Mouse (Mus musculus): ENCODE results near the gene Zfp354c. TPM values are rescaled to one million over a fixed set of nuclear protein-coding genes. Genes with fewer than 3 reads are reported as not detected.

Zfp354c gene
- 16.9 and 20.4 TPM in 2 replicates for polyA plus RNA-seq (2014; fragmentation: Nextera tagmentation; extraction: Ambion mirVana)

DNA sequence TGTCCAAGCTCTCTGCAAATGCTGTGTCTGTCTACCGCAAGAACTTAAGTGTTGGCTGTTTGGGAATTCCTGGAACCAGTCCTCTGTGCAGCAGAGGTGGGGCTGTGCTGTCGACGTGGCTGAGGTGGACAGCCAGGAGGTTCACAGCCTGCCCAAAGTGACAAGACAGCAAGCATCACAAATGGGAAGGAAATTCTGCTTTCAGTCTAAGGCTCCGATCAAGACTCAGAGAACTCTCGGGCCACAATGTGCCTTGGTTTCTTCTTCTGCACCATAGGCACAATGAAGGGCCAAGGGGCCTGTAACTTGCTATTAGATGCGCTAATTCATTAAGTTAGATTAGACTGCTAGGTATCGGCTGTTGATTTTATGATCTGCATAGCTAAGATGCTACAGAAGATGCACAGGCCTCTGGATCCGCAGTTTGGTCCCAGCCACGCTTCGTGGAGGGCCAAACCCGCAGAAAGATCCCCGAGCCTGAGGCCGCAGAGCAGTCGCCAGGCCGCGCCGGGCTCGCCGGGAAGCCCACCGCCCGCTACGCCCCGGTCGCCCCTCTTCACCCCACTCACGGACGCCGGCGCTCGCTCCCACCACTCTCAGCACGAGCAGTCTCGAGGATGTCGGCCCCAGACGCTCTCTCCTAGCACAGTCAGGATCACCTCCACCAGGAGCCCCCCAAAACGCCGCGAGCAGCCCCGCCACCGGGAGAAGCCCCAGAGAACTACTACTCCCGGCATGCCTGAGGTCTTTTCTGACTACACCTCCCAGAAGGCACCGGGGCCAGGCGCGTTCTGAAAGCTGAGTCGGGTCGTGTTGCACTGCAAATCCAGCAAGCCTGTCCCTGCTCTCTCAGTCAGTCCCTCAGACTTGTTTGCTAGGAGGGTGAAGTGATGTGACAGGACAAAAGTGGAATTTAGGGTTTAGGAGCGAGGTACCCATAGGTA is at the start of gene Zfp354c:
TSS of gene Zfp354c (minus strand) at position 715 of the 944 bp plus-strand sequence.
- Histone ChIP-seq H3K36me3 (ENCODE audit: control insufficient read depth, insufficient read depth, low read length) (peaks cover 19% of the 10 kb centered on the region), H3K9me3 (replicated peaks; ENCODE audit: control insufficient read depth, low read length) (no peaks in the 10 kb centered on the region), H3K4me1 (ENCODE audit: control insufficient read depth, insufficient read depth, low read length) (peaks cover 4% of the 10 kb centered on the region; the same call in 1 of the 2 replicates), H3K27me3 (ENCODE audit: control insufficient read depth, insufficient read depth, low read length) (no peaks in the 10 kb centered on the region), H3K4me2 (peak within 1 kb of the TSS; percentile 79), H3K4me3 (ENCODE audit: low read depth, low read length) (peak within 1 kb of the TSS; percentile 92), H3K27ac (ENCODE audit: low read depth, low read length) (no peak within 1 kb of the TSS), H3K9ac (ENCODE audit: low read depth, low read length) (peak within 1 kb of the TSS; percentile 95)
- peak; percentile 89 for ATAC-seq (replicated peaks; ENCODE audit: insufficient number of reproducible peaks, low FRiP score, low TSS enrichment)
- 2% methylated on average over 45 of the region's 45 CpGs for WGBS (ENCODE audit: insufficient replicate concordance)

DNA sequence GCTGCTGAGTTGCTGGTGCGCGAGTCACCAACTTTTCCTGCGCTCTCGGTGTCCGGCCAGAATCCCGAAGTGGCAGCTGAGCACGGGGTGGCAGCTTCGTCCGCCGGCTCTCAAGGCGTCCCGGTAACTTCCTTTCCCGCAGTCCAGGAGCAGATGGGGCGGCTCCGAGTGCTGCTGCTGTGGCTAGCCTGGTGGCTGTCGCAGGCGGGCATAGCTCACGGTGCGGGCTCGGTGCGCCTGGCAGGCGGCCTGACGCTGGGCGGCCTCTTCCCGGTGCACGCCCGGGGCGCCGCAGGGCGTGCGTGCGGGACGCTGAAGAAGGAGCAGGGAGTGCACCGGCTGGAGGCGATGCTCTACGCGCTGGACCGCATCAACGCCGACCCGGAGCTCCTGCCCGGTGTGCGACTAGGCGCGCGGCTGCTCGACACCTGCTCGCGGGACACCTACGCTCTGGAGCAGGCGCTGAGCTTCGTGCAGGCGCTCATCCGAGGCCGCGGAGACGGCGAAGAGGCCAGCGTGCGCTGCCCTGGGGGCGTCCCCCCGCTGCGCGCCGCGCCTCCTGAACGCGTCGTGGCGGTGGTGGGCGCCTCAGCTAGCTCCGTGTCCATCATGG is 23.6 kb upstream of the Zfp354c start:
- Histone ChIP-seq H3K36me3 (ENCODE audit: control insufficient read depth, insufficient read depth, low read length) (no peaks in the 10 kb centered on the region), H3K4me3 (ENCODE audit: low read depth, low read length) (peak overlapping the region; percentile 53), H3K27ac (ENCODE audit: low read depth, low read length) (no peak overlapping the region), H3K4me2 (peak overlapping the region; percentile 94), H3K4me1 (ENCODE audit: control insufficient read depth, insufficient read depth, low read length) (peaks cover 8% of the 10 kb centered on the region), H3K9me3 (replicated peaks; ENCODE audit: control insufficient read depth, low read length) (peaks cover 3% of the 10 kb centered on the region; the same call in 1 of the 2 replicates), H3K27me3 (ENCODE audit: control insufficient read depth, insufficient read depth, low read length) (peaks cover 52% of the 10 kb centered on the region), H3K9ac (ENCODE audit: low read depth, low read length) (0 out of 2 replicates have a peak overlapping the region, but pooled peaks have one; percentile 28)
- ATAC-seq (replicated peaks; ENCODE audit: insufficient number of reproducible peaks, low FRiP score, low TSS enrichment), result no peak
- under 1% methylated on average over 68 of the region's 72 CpGs for WGBS (ENCODE audit: insufficient replicate concordance)

DNA sequence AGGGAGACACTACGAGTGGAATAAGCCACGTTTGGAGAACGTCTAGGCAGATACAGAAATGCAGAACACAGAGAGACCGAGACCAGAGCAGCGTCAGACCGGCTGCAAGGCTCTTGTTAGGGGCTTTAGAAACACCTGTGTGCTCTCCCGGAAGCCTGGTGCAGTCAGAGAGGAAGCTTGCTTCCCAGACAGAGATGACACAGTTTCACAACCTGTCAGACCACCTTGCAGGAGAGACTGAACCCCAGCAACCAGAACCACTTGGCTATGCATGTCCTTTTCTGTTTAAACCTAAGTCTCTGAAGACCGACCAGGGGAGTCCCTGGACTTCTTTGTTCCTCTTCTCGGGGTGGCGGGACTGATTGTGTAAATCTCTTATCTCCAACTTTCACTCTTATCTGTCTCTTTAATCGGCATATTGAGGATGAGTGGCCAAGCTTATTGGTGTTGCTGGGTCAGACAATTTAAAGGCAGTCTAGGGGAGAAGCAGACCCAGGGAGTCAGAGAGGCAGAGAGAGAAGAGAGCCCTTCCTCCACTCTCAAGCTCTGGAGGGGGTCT is 22.7 kb upstream of the Zfp354c start, which contains the start of gene Grm6:
TSS of gene Grm6 (plus strand) at position 509 of the 559 bp plus-strand sequence.
- Histone ChIP-seq H3K27ac (ENCODE audit: low read depth, low read length) (no peak within 1 kb of the TSS), H3K4me1 (ENCODE audit: control insufficient read depth, insufficient read depth, low read length) (peaks cover 8% of the 10 kb centered on the region), H3K36me3 (ENCODE audit: control insufficient read depth, insufficient read depth, low read length) (no peaks in the 10 kb centered on the region), H3K9me3 (replicated peaks; ENCODE audit: control insufficient read depth, low read length) (peaks cover 3% of the 10 kb centered on the region; the same call in 1 of the 2 replicates), H3K4me3 (ENCODE audit: low read depth, low read length) (peak within 1 kb of the TSS; percentile 53), H3K27me3 (ENCODE audit: control insufficient read depth, insufficient read depth, low read length) (peaks cover 52% of the 10 kb centered on the region), H3K9ac (ENCODE audit: low read depth, low read length) (0 out of 2 replicates have a peak within 1 kb of the TSS, but pooled peaks have one; percentile 28), H3K4me2 (peak within 1 kb of the TSS; percentile 94)
- no peak for ATAC-seq (replicated peaks; ENCODE audit: insufficient number of reproducible peaks, low FRiP score, low TSS enrichment)
- 4% methylated on average over 11 of the region's 11 CpGs for WGBS (ENCODE audit: insufficient replicate concordance)

GRCm38 (mm10) chr11:50849310-50849709 is 21.8 kb upstream of the Zfp354c start:
- WGBS (ENCODE audit: insufficient replicate concordance), result 4% methylated on average over 10 of the region's 10 CpGs
- Histone ChIP-seq H3K27me3 (ENCODE audit: control insufficient read depth, insufficient read depth, low read length) (peaks cover 52% of the 10 kb centered on the region), H3K36me3 (ENCODE audit: control insufficient read depth, insufficient read depth, low read length) (no peaks in the 10 kb centered on the region), H3K9ac (ENCODE audit: low read depth, low read length) (no peak overlapping the region), H3K9me3 (replicated peaks; ENCODE audit: control insufficient read depth, low read length) (peaks cover 3% of the 10 kb centered on the region; the same call in 1 of the 2 replicates), H3K4me3 (ENCODE audit: low read depth, low read length) (no peak overlapping the region), H3K27ac (ENCODE audit: low read depth, low read length) (no peak overlapping the region), H3K4me2 (peak overlapping the region; percentile 94), H3K4me1 (ENCODE audit: control insufficient read depth, insufficient read depth, low read length) (peaks cover 8% of the 10 kb centered on the region)
- ATAC-seq (replicated peaks; ENCODE audit: insufficient number of reproducible peaks, low FRiP score, low TSS enrichment), result no peak

DNA sequence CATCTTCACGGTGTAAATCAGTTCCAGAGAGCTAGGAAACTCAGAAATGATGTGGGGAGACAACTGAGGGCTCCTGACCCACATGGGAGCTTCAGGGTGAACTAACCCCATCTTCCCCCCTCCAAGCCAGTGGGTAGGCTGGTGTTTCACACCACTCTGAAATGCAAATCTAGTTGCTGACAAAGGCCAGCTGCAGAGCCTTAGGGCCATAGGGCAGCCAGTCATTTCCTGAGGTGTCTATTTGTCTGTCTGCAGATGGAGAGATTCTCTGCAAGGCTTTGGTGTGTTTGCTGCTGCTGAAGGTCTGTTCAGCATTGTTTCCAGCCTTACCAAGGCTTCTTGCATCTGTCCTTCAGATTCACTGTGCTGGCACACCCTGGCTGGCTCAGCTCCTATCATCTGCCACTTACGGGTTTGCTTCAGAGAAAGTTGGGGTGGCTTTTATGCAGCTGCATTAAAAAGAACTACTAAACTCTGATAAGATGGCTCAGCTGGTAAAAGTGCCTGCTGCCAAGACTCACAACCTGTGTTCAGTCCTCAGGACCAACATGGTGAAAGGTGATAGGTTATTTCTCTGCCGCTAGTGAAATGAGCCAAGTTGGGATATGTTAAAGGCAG is 21.1 kb upstream of the Zfp354c start:
- H3K4me3 ChIP-seq (ENCODE audit: low read depth, low read length), result no peak overlapping the region
- no peaks in the 10 kb centered on the region for H3K36me3 ChIP-seq (ENCODE audit: control insufficient read depth, insufficient read depth, low read length)
- H3K9ac ChIP-seq (ENCODE audit: low read depth, low read length), result no peak overlapping the region
- H3K27me3 ChIP-seq (ENCODE audit: control insufficient read depth, insufficient read depth, low read length), result peaks cover 52% of the 10 kb centered on the region
- peaks cover 3% of the 10 kb centered on the region; the same call in 1 of the 2 replicates for H3K9me3 ChIP-seq (replicated peaks; ENCODE audit: control insufficient read depth, low read length)
- 27% methylated on average over 3 of the region's 3 CpGs for WGBS (ENCODE audit: insufficient replicate concordance)
- H3K4me2 ChIP-seq, result no peak overlapping the region
- no peak overlapping the region for H3K27ac ChIP-seq (ENCODE audit: low read depth, low read length)
- no peak for ATAC-seq (replicated peaks; ENCODE audit: insufficient number of reproducible peaks, low FRiP score, low TSS enrichment)
- H3K4me1 ChIP-seq (ENCODE audit: control insufficient read depth, insufficient read depth, low read length), result peaks cover 8% of the 10 kb centered on the region

GRCm38 (mm10) chr11:50847047-50847446 is 19.5 kb upstream of the Zfp354c start:
- no peak overlapping the region for H3K4me2 ChIP-seq
- H3K9me3 ChIP-seq (replicated peaks; ENCODE audit: control insufficient read depth, low read length), result peaks cover 3% of the 10 kb centered on the region; the same call in 1 of the 2 replicates
- H3K36me3 ChIP-seq (ENCODE audit: control insufficient read depth, insufficient read depth, low read length), result no peaks in the 10 kb centered on the region
- no peak for ATAC-seq (replicated peaks; ENCODE audit: insufficient number of reproducible peaks, low FRiP score, low TSS enrichment)
- 74% methylated on average over 5 of the region's 5 CpGs for WGBS (ENCODE audit: insufficient replicate concordance)
- no peak overlapping the region for H3K9ac ChIP-seq (ENCODE audit: low read depth, low read length)
- no peak overlapping the region for H3K27ac ChIP-seq (ENCODE audit: low read depth, low read length)
- no peak overlapping the region for H3K4me3 ChIP-seq (ENCODE audit: low read depth, low read length)
- peaks cover 41% of the 10 kb centered on the region for H3K27me3 ChIP-seq (ENCODE audit: control insufficient read depth, insufficient read depth, low read length)
- H3K4me1 ChIP-seq (ENCODE audit: control insufficient read depth, insufficient read depth, low read length), result peaks cover 8% of the 10 kb centered on the region

- no peak overlapping the region for H3K9ac ChIP-seq (ENCODE audit: low read depth, low read length)
- H3K9me3 ChIP-seq (replicated peaks; ENCODE audit: control insufficient read depth, low read length), result peaks cover 3% of the 10 kb centered on the region; the same call in 1 of the 2 replicates
- H3K4me3 ChIP-seq (ENCODE audit: low read depth, low read length), result no peak overlapping the region
- no peaks in the 10 kb centered on the region for H3K36me3 ChIP-seq (ENCODE audit: control insufficient read depth, insufficient read depth, low read length)
- H3K4me1 ChIP-seq (ENCODE audit: control insufficient read depth, insufficient read depth, low read length), result peaks cover 8% of the 10 kb centered on the region
- no peak for ATAC-seq (replicated peaks; ENCODE audit: insufficient number of reproducible peaks, low FRiP score, low TSS enrichment)
- peaks cover 30% of the 10 kb centered on the region for H3K27me3 ChIP-seq (ENCODE audit: control insufficient read depth, insufficient read depth, low read length)
- H3K4me2 ChIP-seq, result no peak overlapping the region
- WGBS (ENCODE audit: insufficient replicate concordance), result 80% methylated on average over 3 of the region's 3 CpGs
- no peak overlapping the region for H3K27ac ChIP-seq (ENCODE audit: low read depth, low read length)
Observed at GRCm38 (mm10) chr11:50845951-50846350, 18.4 kb upstream of the Zfp354c start.
